Mouse (Mus musculus) mesoderm, embryonic 11.5 days (tissue): ENCODE measurements at regions not wholly inside any gene's neighbourhood (a gene's known extent, or its start where the extent isn't known, plus 50 kb on each side); places are given as distances from the start of the nearest gene placed in this dataset.
A peak's percentile ranks its signal among the peaks of the same experiment; 100 is the strongest.

Experiments used
- DNase-seq: peaks from one replicate; pipeline ENCODE4 v3.0.0-alpha.2; 2012; ENCODE audit warnings: low read depth, low spot score

- peak; percentile 71 for DNase-seq
Measured at GRCm38 (mm10) chr13:105377038-105377437, 66.4 kb upstream of the Htr1a start.

DNA sequence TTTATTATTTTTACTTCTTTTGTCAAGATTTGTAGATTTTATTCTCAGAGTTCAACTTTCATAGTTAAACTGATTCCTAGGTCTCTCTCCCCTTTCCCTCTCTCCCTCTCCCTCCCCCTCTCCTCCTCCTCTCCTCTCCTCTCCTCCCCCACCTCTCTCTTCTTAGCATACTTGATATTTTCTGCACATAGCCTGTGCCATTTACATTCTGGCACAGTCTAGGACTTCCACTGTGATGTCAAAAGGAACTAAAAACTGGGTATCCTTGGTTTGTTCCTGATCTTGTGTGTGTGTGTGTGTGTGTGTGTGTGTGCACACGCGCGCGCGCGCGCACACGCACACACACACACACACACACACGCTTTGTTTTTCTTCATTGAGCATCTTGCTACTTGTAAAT, 64.9 kb upstream of the Htr1a start:
- DNase-seq, result no peak

GRCm38 (mm10) chr13:105387016-105387772, 56.2 kb upstream of the Htr1a start:
- no peak for DNase-seq
